Mouse (Mus musculus): ENCODE results near the gene Hes2.

DNA sequence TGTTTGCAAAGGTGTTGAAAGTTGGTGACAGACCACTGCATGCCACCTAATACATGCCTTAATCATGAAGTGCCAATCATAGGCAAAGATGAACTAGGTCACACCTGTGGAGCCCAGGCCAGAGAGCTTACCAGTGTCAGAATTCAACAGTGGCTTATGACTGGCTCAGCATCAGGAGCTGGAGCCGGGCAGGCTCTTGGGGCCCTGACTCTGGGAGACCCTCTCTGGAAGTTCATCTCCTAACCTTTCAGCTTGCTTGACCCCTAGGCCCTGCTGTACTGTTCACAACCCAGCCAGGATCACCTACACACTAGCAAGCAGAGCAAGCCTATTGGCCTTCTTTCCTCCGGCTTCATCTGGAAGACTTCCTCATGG is 21.8 kb upstream of the Hes2 start:
- TF ChIP-seq CTCF (IDR thresholded peaks at IDR 0.05; ENCODE audit: extremely low read depth, insufficient read depth, low read length), result no peak
- TF ChIP-seq POLR2A (IDR thresholded peaks at IDR 0.05; ENCODE audit: extremely low read depth, insufficient read depth, low read length), result no peak
